Mouse (Mus musculus): ENCODE results near the gene Gfer.
"Not testable (repeated sequence)": the region's sequence is repeated elsewhere in the genome, so short reads cannot be mapped to it uniquely, and the experiment has no call there.

GRCm38 (mm10) chr17:24721383-24721955 lies 25.5 kb upstream of the Gfer start:
- not testable (repeated sequence) for TF ChIP-seq TAL1, GATA1 (IDR thresholded peaks at IDR 0.05; ENCODE audit: low read length)

Measured in erythroblast, embryonic 14.5 days (primary cell).